Mouse (Mus musculus): ENCODE results near the gene Glmp. TPM values are rescaled to one million over a fixed set of nuclear protein-coding genes. Genes with fewer than 3 reads are reported as not detected.
"Not testable (repeated sequence)": the region's sequence is repeated elsewhere in the genome, so short reads cannot be mapped to it uniquely, and the experiment has no call there.

Glmp gene
- polyA plus RNA-seq, 1 experiment from 2014 or later: 111 TPM

DNA sequence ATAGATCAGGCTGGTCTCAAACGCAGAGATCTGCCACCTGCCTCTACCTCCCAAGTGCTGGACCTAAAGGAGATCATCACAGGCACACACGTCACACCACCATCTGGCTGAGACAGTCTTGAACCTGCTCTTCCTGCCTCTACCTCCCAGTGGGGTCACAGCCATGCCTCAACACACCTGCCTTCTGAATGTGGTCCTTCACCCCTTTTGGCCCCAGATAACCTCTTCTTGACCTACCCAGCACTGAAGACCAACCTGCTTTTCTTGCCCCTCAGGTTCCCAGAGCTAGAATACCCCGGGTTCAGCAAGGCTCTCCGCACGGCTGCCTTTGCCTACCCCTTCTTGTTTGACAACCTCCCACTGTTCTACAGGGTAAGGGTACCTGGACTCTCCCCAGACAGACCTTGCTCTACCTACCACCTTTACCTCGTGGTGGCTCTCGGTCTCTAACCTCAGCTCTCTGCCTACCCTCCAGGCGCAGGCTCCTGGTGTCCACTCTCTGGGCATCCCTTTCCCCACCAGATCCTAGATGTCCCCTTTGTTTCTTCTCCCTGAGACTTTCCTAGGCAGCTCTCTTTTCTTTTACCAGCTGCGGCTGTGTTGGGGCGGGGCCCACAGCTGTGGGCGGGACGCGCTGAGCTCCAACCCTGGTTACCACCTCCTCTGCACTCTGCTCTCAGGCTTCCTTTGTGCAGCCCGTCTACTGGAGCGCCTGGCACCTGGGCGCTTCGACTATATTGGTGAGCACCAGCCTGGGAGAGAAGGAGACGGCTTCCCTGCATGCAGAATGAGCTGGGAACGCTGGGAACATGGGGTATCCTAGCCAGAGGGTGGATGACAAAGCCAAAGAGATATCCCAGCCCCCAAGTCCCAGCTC, 51.2 kb downstream of the Glmp start:
- H3K27me3 ChIP-seq (ENCODE audit: insufficient read depth, low read length); H3K4me1 ChIP-seq (ENCODE audit: insufficient read depth); H3K36me3 ChIP-seq (replicated peaks; ENCODE audit: insufficient read depth, low read length); H3K4me3 ChIP-seq (ENCODE audit: low read depth, low read length); H3K9me3 ChIP-seq (ENCODE audit: low read length); H3K27ac ChIP-seq (ENCODE audit: low read depth); H3K4me2 ChIP-seq (ENCODE audit: low read depth, low read length); H3K9ac ChIP-seq (replicated peaks): not testable (repeated sequence)
- WGBS (ENCODE audit: insufficient replicate concordance): 9% methylated on average over 17 of the region's 19 CpGs
- DNase-seq (peak; percentile 58), ATAC-seq (peak; percentile 85)

DNA sequence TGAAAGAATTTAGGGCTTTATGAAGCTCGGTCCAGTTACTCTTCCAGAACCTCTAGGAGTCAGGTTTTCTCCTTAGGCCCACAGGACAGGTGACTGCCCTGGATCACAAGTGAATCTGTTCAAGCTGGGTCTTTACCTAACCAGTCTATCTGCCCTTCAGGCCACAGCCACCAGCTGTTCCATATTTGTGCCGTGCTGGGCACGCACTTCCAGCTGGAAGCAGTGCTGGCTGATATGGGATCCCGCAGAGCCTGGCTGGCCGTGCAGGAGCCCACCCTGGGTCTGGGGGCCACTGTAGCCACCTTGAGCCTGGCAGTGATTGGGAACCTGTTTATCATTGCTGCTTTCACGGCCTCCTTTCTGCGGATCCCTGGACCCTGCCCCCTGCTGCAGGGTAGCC, 51.8 kb downstream of the Glmp start:
- not testable (repeated sequence) for H3K4me3 ChIP-seq (ENCODE audit: low read depth, low read length); H3K9me3 ChIP-seq (ENCODE audit: low read length); H3K4me2 ChIP-seq (ENCODE audit: low read depth, low read length); H3K36me3 ChIP-seq (replicated peaks; ENCODE audit: insufficient read depth, low read length); ATAC-seq; DNase-seq; H3K4me1 ChIP-seq (ENCODE audit: insufficient read depth); H3K27me3 ChIP-seq (ENCODE audit: insufficient read depth, low read length); H3K9ac ChIP-seq (replicated peaks); H3K27ac ChIP-seq (ENCODE audit: low read depth)
- 49% methylated on average over 5 of the region's 7 CpGs for whole genome bisulfite sequencing (ENCODE audit: insufficient replicate concordance)

DNA sequence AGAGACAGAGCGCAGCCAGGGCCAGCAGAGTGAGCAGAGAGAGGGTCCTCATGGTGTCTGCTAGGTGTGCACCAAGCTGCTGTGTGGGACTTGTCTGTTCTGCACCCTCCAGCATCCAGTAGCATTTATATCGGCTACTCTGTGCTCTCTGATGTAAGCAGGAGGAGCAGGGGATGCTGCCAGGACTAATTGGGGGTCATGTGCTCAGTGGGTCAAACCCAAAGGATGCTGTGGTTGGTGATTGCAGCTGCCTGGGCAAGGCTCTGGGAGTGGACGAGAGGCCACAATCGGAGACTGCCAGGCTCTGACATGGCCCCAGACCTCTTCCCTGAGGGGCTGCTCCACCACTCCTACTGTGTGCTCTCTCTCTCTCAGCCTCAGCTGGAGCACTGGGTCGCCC, 53.8 kb downstream of the Glmp start, which contains the start of gene Bglap2:
Gene Bglap2 (minus strand): TSS at position 101 of the 400 bp plus-strand sequence.
- 68% methylated on average over 4 of the region's 5 CpGs for WGBS (ENCODE audit: insufficient replicate concordance)
- H3K4me3 ChIP-seq (ENCODE audit: low read depth, low read length): not testable (repeated sequence)

More for the DNA sequence above, 53.8 kb downstream of the Glmp start, which contains the start of gene Bglap2:
- H3K9me3 ChIP-seq (ENCODE audit: low read length); DNase-seq; H3K27ac ChIP-seq (ENCODE audit: low read depth); H3K27me3 ChIP-seq (ENCODE audit: insufficient read depth, low read length); H3K36me3 ChIP-seq (replicated peaks; ENCODE audit: insufficient read depth, low read length); H3K4me1 ChIP-seq (ENCODE audit: insufficient read depth); H3K4me2 ChIP-seq (ENCODE audit: low read depth, low read length); H3K9ac ChIP-seq (replicated peaks); ATAC-seq: not testable (repeated sequence)

Other genes starting within 250 kb of the Glmp start
- gene Ttc24, start 246.7 kb upstream of the Glmp start, polyA plus RNA-seq (2015; fragmentation: Nextera tagmentation; extraction: Ambion mirVana): not detected in 2 replicates
- gene Iqgap3, start 243.1 kb upstream of the Glmp start, polyA plus RNA-seq (2015; fragmentation: Nextera tagmentation; extraction: Ambion mirVana): 2.9 and 3.2 TPM in 2 replicates
- gene Mef2d, start 182.7 kb upstream of the Glmp start, polyA plus RNA-seq (2015; fragmentation: Nextera tagmentation; extraction: Ambion mirVana): 5.7 and 6.4 TPM in 2 replicates
- gene Rhbg, start 70.3 kb upstream of the Glmp start, polyA plus RNA-seq (2015; fragmentation: Nextera tagmentation; extraction: Ambion mirVana): 6.5 and 7.0 TPM in 2 replicates
- 0.64 and 1.0 TPM in 2 replicates for gene Gm38392, start 37.8 kb upstream of the Glmp start, polyA plus RNA-seq (2015; fragmentation: Nextera tagmentation; extraction: Ambion mirVana)
- 6.2 and 7.0 TPM in 2 replicates for gene Tsacc, start 28.0 kb upstream of the Glmp start, polyA plus RNA-seq (2015; fragmentation: Nextera tagmentation; extraction: Ambion mirVana)
- gene Cct3, start 27.9 kb upstream of the Glmp start, polyA plus RNA-seq (2015; fragmentation: Nextera tagmentation; extraction: Ambion mirVana): 138 and 151 TPM in 2 replicates
- gene Tmem79, start 11.1 kb downstream of the Glmp start, polyA plus RNA-seq (2015; fragmentation: Nextera tagmentation; extraction: Ambion mirVana): 1.4 TPM in 2 replicates
- gene Smg5, start 11.2 kb downstream of the Glmp start, polyA plus RNA-seq (2015; fragmentation: Nextera tagmentation; extraction: Ambion mirVana): 9.9 and 11.8 TPM in 2 replicates
- gene Paqr6, start 39.6 kb downstream of the Glmp start, polyA plus RNA-seq (2015; fragmentation: Nextera tagmentation; extraction: Ambion mirVana): 1.7 and 2.0 TPM in 2 replicates
- 0.43 and 0.62 TPM in 2 replicates for gene Bglap3, start 47.7 kb downstream of the Glmp start, polyA plus RNA-seq (2015; fragmentation: Nextera tagmentation; extraction: Ambion mirVana)
- gene Bglap2, start 53.7 kb downstream of the Glmp start, polyA plus RNA-seq (2015; fragmentation: Nextera tagmentation; extraction: Ambion mirVana): not detected in 2 replicates
- not detected in 2 replicates for gene Bglap, start 59.4 kb downstream of the Glmp start, polyA plus RNA-seq (2015; fragmentation: Nextera tagmentation; extraction: Ambion mirVana)
- 59.5 and 64.3 TPM in 2 replicates for gene Pmf1, start 85.3 kb downstream of the Glmp start, polyA plus RNA-seq (2015; fragmentation: Nextera tagmentation; extraction: Ambion mirVana)
- 9.0 and 9.2 TPM in 2 replicates for gene Slc25a44, start 100.1 kb downstream of the Glmp start, polyA plus RNA-seq (2015; fragmentation: Nextera tagmentation; extraction: Ambion mirVana)
- 27.3 and 30.0 TPM in 2 replicates for gene Sema4a, start 136.2 kb downstream of the Glmp start, polyA plus RNA-seq (2015; fragmentation: Nextera tagmentation; extraction: Ambion mirVana)
- gene Lmna, start 184.9 kb downstream of the Glmp start, polyA plus RNA-seq (2015; fragmentation: Nextera tagmentation; extraction: Ambion mirVana): 68.4 and 73.4 TPM in 2 replicates
- gene Mex3a, start 207.4 kb downstream of the Glmp start, polyA plus RNA-seq (2015; fragmentation: Nextera tagmentation; extraction: Ambion mirVana): 0.37 and 0.51 TPM in 2 replicates
- gene Rab25, start 223.3 kb downstream of the Glmp start, polyA plus RNA-seq (2015; fragmentation: Nextera tagmentation; extraction: Ambion mirVana): 0.13 and 0.29 TPM in 2 replicates
- 104 and 106 TPM in 2 replicates for gene Lamtor2, start 228.1 kb downstream of the Glmp start, polyA plus RNA-seq (2015; fragmentation: Nextera tagmentation; extraction: Ambion mirVana)
- gene Ubqln4, start 228.7 kb downstream of the Glmp start, polyA plus RNA-seq (2015; fragmentation: Nextera tagmentation; extraction: Ambion mirVana): 12.5 and 13.5 TPM in 2 replicates

Measured in liver, postnatal 0 days (tissue).